ENCODE assay signal across 22 mouse cellular contexts in the genomic region with DNA sequence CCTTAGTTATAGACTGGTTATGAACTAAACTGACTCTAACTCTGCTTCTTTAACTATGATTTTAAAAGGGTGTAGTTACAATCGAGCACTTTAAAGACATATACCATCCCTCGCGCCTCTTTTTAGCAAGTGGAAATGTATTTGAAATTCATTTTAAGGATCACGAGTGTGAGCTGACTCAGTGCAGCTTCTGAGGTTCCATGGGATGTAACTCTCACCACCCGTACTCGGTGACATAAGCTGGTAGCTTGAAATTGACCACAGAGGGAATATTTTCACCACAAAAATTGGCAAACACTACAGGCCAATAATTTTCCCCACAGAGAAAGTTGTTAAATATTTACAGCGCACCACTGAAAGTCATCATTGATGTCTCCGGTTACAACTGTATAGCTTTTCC.
DNase-seq lines count a peak whose midpoint lies in the region; ATAC-seq and TF ChIP-seq lines count a peak whose summit lies in the region.
"Had no signal": no experiment of that assay in that cellular context is flagged by ENCODE, and none has a peak within 500 bp of the region (broad histone marks: within the 10 kb centered on the region; RNA-seq: fewer than 3 reads in every experiment).

No protein-coding gene starts in this region.

- H3K27ac ChIP-seq in kidney, adult 2 months (ENCODE audit: insufficient read depth, low read depth, low read length), result no peak overlapping the region

- H3K4me1 ChIP-seq in kidney, adult 2 months (ENCODE audit: control insufficient read depth, insufficient read depth, low read length), result no peaks in the 10 kb centered on the region

- no peak for DNase-seq in frontal cortex, adult 2 months (ENCODE audit: extremely low spot score in 1 of 2, low spot score in 1 of 2)
- DNase-seq in 3T3-L1 (ENCODE audit: low read depth, low spot score) (peak; percentile 7), Patski (ENCODE audit: low read depth, low spot score) (peak; percentile 24)
- DNase-seq in testis, postnatal 10 days (ENCODE audit: low spot score), result no peak
- no peak for DNase-seq in kidney, adult 2 months
- DNase-seq: adrenal gland, adult 2 months; adrenal gland, adult 8-10 months; adrenal gland, postnatal 10 days; adrenal gland, postnatal 14 days; adrenal gland, postnatal 25 days; adrenal gland, postnatal 36 days; B cell, adult 2 months; cerebellum, adult 11 months; cerebellum, adult 11-12 months; cerebellum, adult 18-20 months; cerebellum, adult 2 months; cerebellum, adult 8-10 months had no signal

- no peak for TF ChIP-seq CTCF in Patski (IDR thresholded peaks at IDR 0.05)
- TF ChIP-seq CTCF in kidney, adult 2 months (conservative IDR thresholded peaks at IDR 0.05; ENCODE audit: insufficient read depth, insufficient read length, low read depth, low read length), result no peak

- no peaks in the 10 kb centered on the region for H3K36me3 ChIP-seq in kidney, adult 2 months (ENCODE audit: control insufficient read depth, insufficient read depth, low read length)
- H3K36me3 ChIP-seq: G1E had no signal

- H3K4me3 ChIP-seq in kidney, adult 2 months (ENCODE audit: insufficient read depth, low read depth, low read length), result no peak overlapping the region

- TF ChIP-seq POLR2A in kidney, adult 2 months (IDR thresholded peaks at IDR 0.05; ENCODE audit: low read depth, low read length), result no peak

- H3K27me3 ChIP-seq in Patski, result no peaks in the 10 kb centered on the region
- H3K27me3 ChIP-seq in kidney, adult 2 months (replicated peaks; ENCODE audit: control insufficient read depth, insufficient read depth, low read length), result no peaks in the 10 kb centered on the region
- H3K27me3 ChIP-seq: CH12.LX had no signal

- CTCF ChIA-PET in Patski (lab: Charles Lee), result interaction anchor here (1.0 kb wide), 1 partner anchor 10 kb away, joined by 3 read pairs; no protein-coding TSS in a partner anchor

- ATAC-seq in frontal cortex, adult (ENCODE audit: low TSS enrichment), result peak; percentile 56; the same call in 1 of the 2 replicates
- peak; percentile 82 for ATAC-seq in Patski
- ATAC-seq: activated CD4-positive, CD25-positive, alpha-beta regulatory T cell, adult 4 months; CD4-positive, CD25-positive, alpha-beta regulatory T cell, adult 4 months had no signal

- WGBS in kidney, adult 2 months, result 85% methylated on average over 8 of the region's 8 CpGs

- in situ Hi-C loops in Patski (cut with MboI; ENCODE audit: low pct_unique_long_range_greater_than_20kb), result no loop called here

- POLR2A ChIA-PET in Patski (lab: Charles Lee), result no interaction called here

Comparison
In these comparisons a context has a peak if more than half of its experiments do, and no peak if none do; other contexts are left out.
1. DNase-seq: peak in 3T3-L1 (single experiment) and Patski (single experiment); none in frontal cortex, adult 2 months (0 of 2), testis, postnatal 10 days (single experiment) and kidney, adult 2 months (single experiment).